Mouse (Mus musculus) embryonic facial prominence, embryonic 10.5 days (tissue): ENCODE data around the gene Ifnar1. TPM values are rescaled to one million over a fixed set of nuclear protein-coding genes. Genes with fewer than 3 reads are reported as not detected.

ENCODE experiments used
- DNase-seq: peaks from one replicate; pipeline ENCODE4 v3.0.0-alpha.2; 2017; ENCODE audit warnings: low spot score
- H3K27ac ChIP-seq: fragments of 300-500 bp; sonication (generic); replicated peaks from 2 replicates; pipeline ENCODE4 v1.5.1; 2016; ENCODE audit warnings: mild to moderate bottlenecking
- H3K27me3 ChIP-seq: fragments of 300-500 bp; sonication (generic); replicated peaks from 2 replicates; pipeline ENCODE4 v1.6.1; 2016; ENCODE audit warnings: low read depth, mild to moderate bottlenecking; ENCODE audit not compliant: poor library complexity, severe bottlenecking
- H3K36me3 ChIP-seq: fragments of 300-500 bp; sonication (generic); replicated peaks from 2 replicates; pipeline ENCODE4 v1.6.1; 2016; ENCODE audit warnings: mild to moderate bottlenecking, moderate library complexity
- H3K4me1 ChIP-seq: fragments of 300-500 bp; sonication (generic); 2 replicates; pipeline ENCODE4 v1.6.1; 2016
- H3K4me3 ChIP-seq: fragments of 300-500 bp; sonication (generic); 2 replicates; pipeline ENCODE4 v1.5.1; 2016; ENCODE audit warnings: mild to moderate bottlenecking, moderate library complexity
- H3K9me3 ChIP-seq: fragments of 300-500 bp; sonication (generic); 2 replicates; pipeline ENCODE4 v1.6.1; 2016; ENCODE audit warnings: mild to moderate bottlenecking
- WGBS: fragments of 180-500 bp; shearing (Covaris S2); methylation state at CpG from one replicate; pipeline ENCODE4 v1.1.7; 2016; 5-methylcytosine and 5-hydroxymethylcytosine counted together
- polyA plus RNA-seq: library from polyadenylated mRNA; unstranded; fragments of >200 nt; fragmentation: Nextera tagmentation; extraction: Ambion mirVana; gene quantifications from 2 replicates; pipeline ENCODE4 v1.2.1, GENCODE M21; 2016

The Ifnar1 gene
- polyA plus RNA-seq, 1 experiment from 2014 or later = 57.6 TPM

GRCm38 (mm10) chr16:91463400-91463799, 21.6 kb upstream of the Ifnar1 start:
- peaks cover 5% of the 10 kb centered on the region; the same call in 1 of the 2 replicates for H3K36me3 ChIP-seq
- no peaks in the 10 kb centered on the region for H3K27me3 ChIP-seq
- H3K27ac ChIP-seq = no peak overlapping the region
- no peak for DNase-seq
- H3K9me3 ChIP-seq = 0 out of 2 replicates have a peak, but pooled peaks cover 5% of the 10 kb centered on the region
- no peak overlapping the region for H3K4me3 ChIP-seq
- 81% methylated on average over 2 of the region's 2 CpGs for WGBS
- H3K4me1 ChIP-seq = peaks cover 49% of the 10 kb centered on the region

- Histone ChIP-seq H3K36me3 (peaks cover 10% of the 10 kb centered on the region; the same call in 1 of the 2 replicates), H3K4me1 (peaks cover 49% of the 10 kb centered on the region), H3K4me3 (peak overlapping the region; percentile 76), H3K9me3 (0 out of 2 replicates have a peak, but pooled peaks cover 5% of the 10 kb centered on the region), H3K27ac (peak overlapping the region; percentile 87), H3K27me3 (no peaks in the 10 kb centered on the region)
- WGBS = 85% methylated on average over 4 of the region's 4 CpGs
- no peak for DNase-seq
Observed at GRCm38 (mm10) chr16:91463836-91464400, 21.1 kb upstream of the Ifnar1 start.

- Histone ChIP-seq H3K4me1 (peaks cover 49% of the 10 kb centered on the region), H3K27me3 (no peaks in the 10 kb centered on the region), H3K4me3 (peak overlapping the region; percentile 76), H3K36me3 (peaks cover 11% of the 10 kb centered on the region; the same call in 1 of the 2 replicates), H3K9me3 (0 out of 2 replicates have a peak, but pooled peaks cover 5% of the 10 kb centered on the region), H3K27ac (peak overlapping the region; percentile 87)
- WGBS = 2% methylated on average over 44 of the region's 44 CpGs
- DNase-seq = peak; percentile 96
Observed at GRCm38 (mm10) chr16:91464594-91465504, 20.2 kb upstream of the Ifnar1 start.

GRCm38 (mm10) chr16:91465505-91466240, 19.4 kb upstream of the Ifnar1 start:
- Histone ChIP-seq H3K4me3 (peak overlapping the region; percentile 76), H3K27ac (peak overlapping the region; percentile 87), H3K4me1 (peaks cover 47% of the 10 kb centered on the region), H3K36me3 (peaks cover 11% of the 10 kb centered on the region; the same call in 1 of the 2 replicates), H3K9me3 (0 out of 2 replicates have a peak, but pooled peaks cover 5% of the 10 kb centered on the region), H3K27me3 (no peaks in the 10 kb centered on the region)
- 60% methylated on average over 13 of the region's 13 CpGs for WGBS
- no peak for DNase-seq

GRCm38 (mm10) chr16:91466566-91466965, 18.5 kb upstream of the Ifnar1 start:
- H3K27me3 ChIP-seq = no peaks in the 10 kb centered on the region
- peak; percentile 64 for DNase-seq
- WGBS = 52% methylated on average over 6 of the region's 6 CpGs
- no peak overlapping the region; the same call in 1 of the 2 replicates for H3K27ac ChIP-seq
- H3K4me3 ChIP-seq = 0 out of 2 replicates have a peak overlapping the region, but pooled peaks have one; percentile 76
- peaks cover 11% of the 10 kb centered on the region; the same call in 1 of the 2 replicates for H3K36me3 ChIP-seq
- H3K9me3 ChIP-seq = 0 out of 2 replicates have a peak, but pooled peaks cover 5% of the 10 kb centered on the region
- peaks cover 39% of the 10 kb centered on the region for H3K4me1 ChIP-seq

GRCm38 (mm10) chr16:91470470-91470869, 14.6 kb upstream of the Ifnar1 start:
- Histone ChIP-seq H3K4me3 (no peak overlapping the region), H3K27me3 (no peaks in the 10 kb centered on the region), H3K9me3 (0 out of 2 replicates have a peak, but pooled peaks cover 5% of the 10 kb centered on the region), H3K4me1 (peaks cover 15% of the 10 kb centered on the region), H3K36me3 (peaks cover 11% of the 10 kb centered on the region; the same call in 1 of the 2 replicates), H3K27ac (no peak overlapping the region)
- DNase-seq = no peak
- 72% methylated on average over 3 of the region's 3 CpGs for WGBS

GRCm38 (mm10) chr16:91471481-91471880, 13.6 kb upstream of the Ifnar1 start:
- Histone ChIP-seq H3K36me3 (peaks cover 11% of the 10 kb centered on the region; the same call in 1 of the 2 replicates), H3K4me3 (no peak overlapping the region), H3K4me1 (peaks cover 5% of the 10 kb centered on the region), H3K27me3 (no peaks in the 10 kb centered on the region), H3K27ac (no peak overlapping the region), H3K9me3 (0 out of 2 replicates have a peak, but pooled peaks cover 5% of the 10 kb centered on the region)
- 84% methylated on average over 6 of the region's 6 CpGs for WGBS
- DNase-seq = no peak

GRCm38 (mm10) chr16:91475753-91476152, 9.3 kb upstream of the Ifnar1 start:
- H3K27me3 ChIP-seq = no peaks in the 10 kb centered on the region
- 60% methylated on average over 7 of the region's 7 CpGs for WGBS
- no peak overlapping the region for H3K27ac ChIP-seq
- no peaks in the 10 kb centered on the region for H3K36me3 ChIP-seq
- no peak overlapping the region for H3K4me3 ChIP-seq
- no peak for DNase-seq
- H3K9me3 ChIP-seq = no peaks in the 10 kb centered on the region
- H3K4me1 ChIP-seq = peaks cover 9% of the 10 kb centered on the region; the same call in 1 of the 2 replicates

- H3K27me3 ChIP-seq = no peaks in the 10 kb centered on the region
- no peak for DNase-seq
- H3K9me3 ChIP-seq = no peaks in the 10 kb centered on the region
- 63% methylated on average over 1 of the region's 1 CpGs for WGBS
- no peak overlapping the region for H3K27ac ChIP-seq
- no peaks in the 10 kb centered on the region for H3K36me3 ChIP-seq
- H3K4me3 ChIP-seq = no peak overlapping the region
- H3K4me1 ChIP-seq = peaks cover 9% of the 10 kb centered on the region; the same call in 1 of the 2 replicates
Observed at GRCm38 (mm10) chr16:91478067-91478466, 7.0 kb upstream of the Ifnar1 start.

- H3K36me3 ChIP-seq = no peaks in the 10 kb centered on the region
- no peak for DNase-seq
Observed at GRCm38 (mm10) chr16:91480517-91480916, 4.5 kb upstream of the Ifnar1 start.

GRCm38 (mm10) chr16:91484387-91484786, 651 bp upstream of the Ifnar1 start:
- H3K9me3 ChIP-seq = no peaks in the 10 kb centered on the region
- peaks cover 22% of the 10 kb centered on the region for H3K4me1 ChIP-seq
- no peaks in the 10 kb centered on the region for H3K27me3 ChIP-seq
- 52% methylated on average over 17 of the region's 17 CpGs for WGBS
- H3K4me3 ChIP-seq = peak overlapping the region; percentile 71
- H3K27ac ChIP-seq = peak overlapping the region; percentile 93
- DNase-seq = no peak
- peaks cover 27% of the 10 kb centered on the region for H3K36me3 ChIP-seq

More at GRCm38 (mm10) chr16:91480517-91480916, 4.5 kb upstream of the Ifnar1 start:
- no peak overlapping the region for H3K27ac ChIP-seq
- H3K9me3 ChIP-seq = no peaks in the 10 kb centered on the region
- H3K4me1 ChIP-seq = peaks cover 9% of the 10 kb centered on the region; the same call in 1 of the 2 replicates
- H3K4me3 ChIP-seq = no peak overlapping the region
- no peaks in the 10 kb centered on the region for H3K27me3 ChIP-seq

- Histone ChIP-seq H3K4me1 (peaks cover 22% of the 10 kb centered on the region), H3K27me3 (no peaks in the 10 kb centered on the region), H3K4me3 (peak overlapping the region; percentile 71), H3K27ac (peak overlapping the region; percentile 93), H3K36me3 (peaks cover 42% of the 10 kb centered on the region), H3K9me3 (no peaks in the 10 kb centered on the region)
- WGBS = 48% methylated on average over 5 of the region's 5 CpGs
- no peak for DNase-seq
Observed at GRCm38 (mm10) chr16:91485841-91486240, 803 bp downstream of the Ifnar1 start.
